Mouse (Mus musculus): ENCODE measurements around the gene A030005K14Rik. TPM values are rescaled to one million over a fixed set of nuclear protein-coding genes. Genes with fewer than 3 reads are reported as not detected.

Gene A030005K14Rik
- total RNA-seq (2014; rRNA removed; ENCODE audit: low replicate concordance) (not detected in 2 replicates), polyA plus RNA-seq (2015; fragmentation: Nextera tagmentation; extraction: Ambion mirVana) (not detected in 2 replicates)

GRCm38 (mm10) chr1:83059278-83059677 is at the start of gene A030005K14Rik:
A030005K14Rik (minus strand) TSS chr1:83059378.
- H3K36me3 ChIP-seq (replicated peaks; ENCODE audit: control insufficient read depth, insufficient read depth, low read length) = no peaks in the 10 kb centered on the region
- H3K27me3 ChIP-seq (ENCODE audit: control insufficient read depth, insufficient read depth, low read length) = no peaks in the 10 kb centered on the region
- no peak within 1 kb of the TSS for H3K9ac ChIP-seq (replicated peaks; ENCODE audit: low read depth, low read length)
- H3K4me1 ChIP-seq (ENCODE audit: control insufficient read depth, insufficient read depth) = peaks cover 15% of the 10 kb centered on the region
- no peak within 1 kb of the TSS for H3K4me2 ChIP-seq (ENCODE audit: low read depth, low read length)
- TF ChIP-seq EP300 (IDR thresholded peaks at IDR 0.05; ENCODE audit: low read depth) (no peak), CTCF (IDR thresholded peaks at IDR 0.05; ENCODE audit: low read depth) (no peak)
- H3K4me3 ChIP-seq (ENCODE audit: low read depth, low read length) = no peak within 1 kb of the TSS
- H3K9me3 ChIP-seq (replicated peaks; ENCODE audit: control insufficient read depth, low read length) = no peaks in the 10 kb centered on the region
- no peak within 1 kb of the TSS for H3K27ac ChIP-seq (ENCODE audit: low read depth)
- no peak for ATAC-seq (ENCODE audit: insufficient read depth, low read depth)
- 40% methylated on average over 9 of the region's 9 CpGs for WGBS
- DNase-seq (ENCODE audit: low spot score) = peak; percentile 29

- H3K27me3 ChIP-seq (ENCODE audit: control insufficient read depth, insufficient read depth, low read length) = no peaks in the 10 kb centered on the region
- TF ChIP-seq EP300 (IDR thresholded peaks at IDR 0.05; ENCODE audit: low read depth) (no peak), CTCF (IDR thresholded peaks at IDR 0.05; ENCODE audit: low read depth) (no peak)
- DNase-seq (ENCODE audit: low spot score) (no peak), ATAC-seq (ENCODE audit: insufficient read depth, low read depth) (no peak)
- no peaks in the 10 kb centered on the region for H3K9me3 ChIP-seq (replicated peaks; ENCODE audit: control insufficient read depth, low read length)
- H3K27ac ChIP-seq (ENCODE audit: low read depth) = no peak overlapping the region
- WGBS = 76% methylated on average over 5 of the region's 5 CpGs
- no peak overlapping the region for H3K4me3 ChIP-seq (ENCODE audit: low read depth, low read length)
- H3K9ac ChIP-seq (replicated peaks; ENCODE audit: low read depth, low read length) = no peak overlapping the region
- H3K36me3 ChIP-seq (replicated peaks; ENCODE audit: control insufficient read depth, insufficient read depth, low read length) = no peaks in the 10 kb centered on the region
- H3K4me1 ChIP-seq (ENCODE audit: control insufficient read depth, insufficient read depth) = no peaks in the 10 kb centered on the region
- H3K4me2 ChIP-seq (ENCODE audit: low read depth, low read length) = no peak overlapping the region
Measured at GRCm38 (mm10) chr1:83107410-83107978, 48.3 kb upstream of the A030005K14Rik start.

DNA sequence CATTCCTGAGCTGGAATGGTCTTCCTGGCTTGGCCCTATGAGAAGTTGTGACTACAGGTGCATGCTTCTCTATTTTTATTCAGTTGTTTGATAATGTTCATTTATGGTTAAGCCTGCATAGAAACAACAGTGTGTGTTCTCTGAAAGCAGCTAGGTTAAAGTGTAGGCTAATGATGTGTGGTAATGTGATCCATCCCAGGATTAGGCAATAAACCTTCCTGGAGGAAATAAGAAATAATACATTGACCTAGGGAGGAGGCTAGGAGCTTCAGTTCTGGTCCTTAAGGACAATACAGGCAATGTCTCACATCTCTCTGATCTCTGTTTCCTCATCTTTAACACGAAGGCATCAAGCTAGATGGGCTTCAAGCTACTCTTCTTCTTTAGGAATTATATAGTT is 46.3 kb upstream of the A030005K14Rik start:
- no peak overlapping the region for H3K27ac ChIP-seq (ENCODE audit: low read depth)
- TF ChIP-seq CTCF (IDR thresholded peaks at IDR 0.05; ENCODE audit: low read depth) (no peak), EP300 (IDR thresholded peaks at IDR 0.05; ENCODE audit: low read depth) (no peak)
- no peak overlapping the region for H3K4me3 ChIP-seq (ENCODE audit: low read depth, low read length)
- H3K9ac ChIP-seq (replicated peaks; ENCODE audit: low read depth, low read length) = no peak overlapping the region
- no peaks in the 10 kb centered on the region for H3K27me3 ChIP-seq (ENCODE audit: control insufficient read depth, insufficient read depth, low read length)
- DNase-seq (ENCODE audit: low spot score) (no peak), ATAC-seq (ENCODE audit: insufficient read depth, low read depth) (no peak)
- H3K4me1 ChIP-seq (ENCODE audit: control insufficient read depth, insufficient read depth) = peaks cover 5% of the 10 kb centered on the region
- H3K36me3 ChIP-seq (replicated peaks; ENCODE audit: control insufficient read depth, insufficient read depth, low read length) = no peaks in the 10 kb centered on the region
- H3K9me3 ChIP-seq (replicated peaks; ENCODE audit: control insufficient read depth, low read length) = no peaks in the 10 kb centered on the region
- no peak overlapping the region for H3K4me2 ChIP-seq (ENCODE audit: low read depth, low read length)
- WGBS = 84% methylated on average over 1 of the region's 1 CpGs

- no peak for ATAC-seq (ENCODE audit: insufficient read depth, low read depth)
- 35% methylated on average over 3 of the region's 3 CpGs for WGBS
- no peak overlapping the region for H3K4me3 ChIP-seq (ENCODE audit: low read depth, low read length)
Measured at GRCm38 (mm10) chr1:83101891-83102290, 42.7 kb upstream of the A030005K14Rik start.

GRCm38 (mm10) chr1:83099580-83100137 is 40.5 kb upstream of the A030005K14Rik start:
- H3K27me3 ChIP-seq (ENCODE audit: control insufficient read depth, insufficient read depth, low read length) = no peaks in the 10 kb centered on the region
- no peaks in the 10 kb centered on the region for H3K36me3 ChIP-seq (replicated peaks; ENCODE audit: control insufficient read depth, insufficient read depth, low read length)
- H3K4me3 ChIP-seq (ENCODE audit: low read depth, low read length) = no peak overlapping the region
- ATAC-seq (ENCODE audit: insufficient read depth, low read depth) (peak; percentile 63; the same call in 1 of the 2 replicates), DNase-seq (ENCODE audit: low spot score) (no peak)
- H3K27ac ChIP-seq (ENCODE audit: low read depth) = peak overlapping the region; percentile 51
- no peaks in the 10 kb centered on the region for H3K9me3 ChIP-seq (replicated peaks; ENCODE audit: control insufficient read depth, low read length)
- TF ChIP-seq EP300 (IDR thresholded peaks at IDR 0.05; ENCODE audit: low read depth) (no peak), CTCF (IDR thresholded peaks at IDR 0.05; ENCODE audit: low read depth) (no peak)
- 46% methylated on average over 7 of the region's 7 CpGs for WGBS
- H3K9ac ChIP-seq (replicated peaks; ENCODE audit: low read depth, low read length) = no peak overlapping the region
- no peak overlapping the region for H3K4me2 ChIP-seq (ENCODE audit: low read depth, low read length)
- H3K4me1 ChIP-seq (ENCODE audit: control insufficient read depth, insufficient read depth) = peaks cover 5% of the 10 kb centered on the region

More at GRCm38 (mm10) chr1:83101891-83102290, 42.7 kb upstream of the A030005K14Rik start:
- H3K27me3 ChIP-seq (ENCODE audit: control insufficient read depth, insufficient read depth, low read length) = no peaks in the 10 kb centered on the region
- no peaks in the 10 kb centered on the region for H3K36me3 ChIP-seq (replicated peaks; ENCODE audit: control insufficient read depth, insufficient read depth, low read length)
- H3K4me1 ChIP-seq (ENCODE audit: control insufficient read depth, insufficient read depth) = peaks cover 5% of the 10 kb centered on the region
- H3K9me3 ChIP-seq (replicated peaks; ENCODE audit: control insufficient read depth, low read length) = no peaks in the 10 kb centered on the region
- DNase-seq (ENCODE audit: low spot score) = no peak
- no peak overlapping the region for H3K9ac ChIP-seq (replicated peaks; ENCODE audit: low read depth, low read length)
- TF ChIP-seq EP300 (IDR thresholded peaks at IDR 0.05; ENCODE audit: low read depth) (no peak), CTCF (IDR thresholded peaks at IDR 0.05; ENCODE audit: low read depth) (no peak)
- H3K27ac ChIP-seq (ENCODE audit: low read depth) = no peak overlapping the region
- H3K4me2 ChIP-seq (ENCODE audit: low read depth, low read length) = no peak overlapping the region
